Mouse (Mus musculus): ENCODE results near the gene Ptprn. TPM values are rescaled to one million over a fixed set of nuclear protein-coding genes. Genes with fewer than 3 reads are reported as not detected.

The Ptprn gene
- polyA plus RNA-seq, 1 experiment from 2014 or later, result 40.6 TPM

DNA sequence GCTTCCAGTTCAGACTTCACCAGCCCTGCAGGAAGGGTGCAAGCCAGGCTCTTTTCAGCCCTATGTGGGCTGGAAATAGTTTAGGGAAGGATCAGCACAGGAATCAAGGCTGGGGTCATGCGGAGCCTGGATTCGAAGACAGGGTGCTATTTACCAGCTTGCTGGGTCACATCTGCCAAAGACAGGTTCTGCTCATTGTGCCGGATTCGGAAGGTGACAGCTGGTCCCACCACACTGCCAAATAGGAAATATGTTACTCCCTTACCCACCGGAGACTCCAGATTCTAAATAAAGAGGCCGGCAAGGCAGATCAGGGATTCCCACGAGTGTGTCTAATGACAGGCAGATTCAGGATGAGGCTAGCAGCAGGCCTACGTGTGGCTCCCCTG is 9.7 kb downstream of the Ptprn start:
- peaks cover 5% of the 10 kb centered on the region for H3K4me1 ChIP-seq (ENCODE audit: control insufficient read depth, insufficient read depth, low read depth, low read length)
- H3K36me3 ChIP-seq (ENCODE audit: control insufficient read depth, insufficient read depth, low read length), result no peaks in the 10 kb centered on the region
- no peak overlapping the region for H3K27ac ChIP-seq (ENCODE audit: low read depth, low read length)
- ATAC-seq, result no peak
- H3K4me3 ChIP-seq (ENCODE audit: low read length), result no peak overlapping the region
- H3K9ac ChIP-seq (ENCODE audit: low read depth, low read length), result no peak overlapping the region; the same call in 1 of the 2 replicates
- WGBS, result 40% methylated on average over 8 of the region's 8 CpGs
- no peak overlapping the region for H3K4me2 ChIP-seq (ENCODE audit: low read length)
- H3K27me3 ChIP-seq (replicated peaks; ENCODE audit: control insufficient read depth, insufficient read depth, low read length), result no peaks in the 10 kb centered on the region
- no peaks in the 10 kb centered on the region for H3K9me3 ChIP-seq (ENCODE audit: control insufficient read depth, low read length)

DNA sequence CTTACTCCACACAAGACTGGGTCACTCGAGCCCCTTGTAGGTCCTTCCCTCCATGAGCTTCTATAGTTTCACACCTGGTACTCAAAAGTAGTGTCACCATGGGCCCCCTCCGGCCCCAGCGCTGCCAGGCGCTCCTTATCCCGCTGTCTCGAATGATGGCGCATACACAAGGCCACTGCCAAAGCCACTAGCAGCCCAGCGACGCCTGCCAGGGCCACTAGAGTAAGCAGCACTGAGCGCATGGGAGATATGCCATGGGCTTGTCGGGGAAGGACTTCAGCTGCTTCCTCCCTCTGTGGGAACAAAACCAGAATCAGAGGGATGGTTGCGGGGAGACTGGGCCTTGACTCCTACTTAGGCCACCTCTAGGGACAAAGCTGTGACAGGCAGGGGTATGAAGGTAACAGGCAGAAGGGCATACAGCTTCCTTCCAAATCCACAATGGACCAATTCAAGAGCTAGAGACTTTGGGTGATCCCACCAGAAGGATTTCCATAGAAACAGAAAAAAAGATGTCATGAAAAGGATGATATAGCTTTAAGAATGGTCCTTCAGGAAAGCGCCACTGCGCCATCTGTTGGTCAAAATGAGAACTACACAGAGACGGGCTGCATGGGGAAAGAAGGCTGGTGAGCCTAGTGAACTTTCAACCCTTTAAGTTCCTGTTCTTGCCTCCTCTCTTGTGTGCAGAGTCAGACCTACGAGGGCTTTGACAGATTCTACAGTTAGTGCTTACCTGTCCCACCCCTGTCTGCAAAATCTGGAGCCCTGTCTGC is 10.3 kb downstream of the Ptprn start:
- no peak for ATAC-seq
- no peak overlapping the region for H3K9ac ChIP-seq (ENCODE audit: low read depth, low read length)

DNA sequence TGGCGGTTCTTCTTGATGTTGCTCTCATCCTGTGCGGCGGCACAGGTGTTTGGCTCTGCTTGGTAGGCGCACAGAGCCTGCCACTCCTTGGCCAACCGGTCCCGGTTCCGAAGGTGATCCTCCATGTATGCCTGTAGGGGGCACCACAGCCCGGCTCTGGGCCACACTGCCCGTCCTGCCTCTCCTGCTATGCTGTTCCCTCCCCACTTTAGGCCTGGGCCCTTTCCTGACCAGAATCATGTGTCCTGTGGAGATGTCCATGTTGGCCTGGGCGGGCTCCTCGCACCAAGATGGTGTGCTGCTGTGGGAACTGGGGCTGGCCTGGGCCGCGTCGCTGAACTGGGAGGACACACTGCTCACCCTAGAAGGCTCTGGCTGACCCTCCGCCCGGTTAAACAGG is 11.3 kb downstream of the Ptprn start:
- no peaks in the 10 kb centered on the region for H3K9me3 ChIP-seq (ENCODE audit: control insufficient read depth, low read length)
- H3K4me2 ChIP-seq (ENCODE audit: low read length), result no peak overlapping the region
- no peak overlapping the region for H3K27ac ChIP-seq (ENCODE audit: low read depth, low read length)
- no peak for ATAC-seq
- no peaks in the 10 kb centered on the region for H3K36me3 ChIP-seq (ENCODE audit: control insufficient read depth, insufficient read depth, low read length)
- no peak overlapping the region for H3K4me3 ChIP-seq (ENCODE audit: low read length)
- 81% methylated on average over 16 of the region's 16 CpGs for WGBS
- no peak overlapping the region for H3K9ac ChIP-seq (ENCODE audit: low read depth, low read length)
- peaks cover 5% of the 10 kb centered on the region for H3K4me1 ChIP-seq (ENCODE audit: control insufficient read depth, insufficient read depth, low read depth, low read length)
- H3K27me3 ChIP-seq (replicated peaks; ENCODE audit: control insufficient read depth, insufficient read depth, low read length), result no peaks in the 10 kb centered on the region

More for the DNA sequence above, 10.3 kb downstream of the Ptprn start:
- Histone ChIP-seq H3K4me3 (ENCODE audit: low read length) (no peak overlapping the region), H3K36me3 (ENCODE audit: control insufficient read depth, insufficient read depth, low read length) (no peaks in the 10 kb centered on the region), H3K4me2 (ENCODE audit: low read length) (no peak overlapping the region), H3K4me1 (ENCODE audit: control insufficient read depth, insufficient read depth, low read depth, low read length) (peaks cover 5% of the 10 kb centered on the region), H3K9me3 (ENCODE audit: control insufficient read depth, low read length) (no peaks in the 10 kb centered on the region), H3K27ac (ENCODE audit: low read depth, low read length) (peak overlapping the region; percentile 29; the same call in 1 of the 2 replicates), H3K27me3 (replicated peaks; ENCODE audit: control insufficient read depth, insufficient read depth, low read length) (no peaks in the 10 kb centered on the region)
- 62% methylated on average over 16 of the region's 16 CpGs for WGBS

DNA sequence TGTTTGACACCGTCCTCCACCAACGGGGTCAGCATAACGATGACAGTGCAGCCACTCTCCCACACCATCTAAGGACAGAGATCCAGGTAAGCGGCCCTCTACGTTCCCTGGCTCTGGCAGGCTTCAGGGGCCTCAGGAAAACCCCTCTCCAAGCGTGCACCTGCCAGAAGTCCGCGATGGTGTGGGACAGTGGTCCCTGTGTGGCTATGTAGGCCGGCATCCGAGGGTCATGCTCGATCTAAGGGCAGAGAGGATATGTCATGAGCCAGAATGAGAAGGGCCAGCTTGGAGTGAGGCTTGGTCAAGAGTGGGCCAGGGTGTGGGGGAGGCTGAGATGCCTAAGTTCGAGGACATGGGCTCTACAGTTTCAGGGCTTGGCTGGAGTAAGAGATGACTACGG is 12.0 kb downstream of the Ptprn start:
- H3K36me3 ChIP-seq (ENCODE audit: control insufficient read depth, insufficient read depth, low read length), result no peaks in the 10 kb centered on the region
- peaks cover 5% of the 10 kb centered on the region for H3K4me1 ChIP-seq (ENCODE audit: control insufficient read depth, insufficient read depth, low read depth, low read length)
- no peak overlapping the region for H3K9ac ChIP-seq (ENCODE audit: low read depth, low read length)
- no peak overlapping the region for H3K27ac ChIP-seq (ENCODE audit: low read depth, low read length)
- H3K27me3 ChIP-seq (replicated peaks; ENCODE audit: control insufficient read depth, insufficient read depth, low read length), result no peaks in the 10 kb centered on the region
- H3K4me2 ChIP-seq (ENCODE audit: low read length), result no peak overlapping the region
- WGBS, result 72% methylated on average over 13 of the region's 13 CpGs
- no peak overlapping the region for H3K4me3 ChIP-seq (ENCODE audit: low read length)
- H3K9me3 ChIP-seq (ENCODE audit: control insufficient read depth, low read length), result no peaks in the 10 kb centered on the region
- no peak for ATAC-seq

DNA sequence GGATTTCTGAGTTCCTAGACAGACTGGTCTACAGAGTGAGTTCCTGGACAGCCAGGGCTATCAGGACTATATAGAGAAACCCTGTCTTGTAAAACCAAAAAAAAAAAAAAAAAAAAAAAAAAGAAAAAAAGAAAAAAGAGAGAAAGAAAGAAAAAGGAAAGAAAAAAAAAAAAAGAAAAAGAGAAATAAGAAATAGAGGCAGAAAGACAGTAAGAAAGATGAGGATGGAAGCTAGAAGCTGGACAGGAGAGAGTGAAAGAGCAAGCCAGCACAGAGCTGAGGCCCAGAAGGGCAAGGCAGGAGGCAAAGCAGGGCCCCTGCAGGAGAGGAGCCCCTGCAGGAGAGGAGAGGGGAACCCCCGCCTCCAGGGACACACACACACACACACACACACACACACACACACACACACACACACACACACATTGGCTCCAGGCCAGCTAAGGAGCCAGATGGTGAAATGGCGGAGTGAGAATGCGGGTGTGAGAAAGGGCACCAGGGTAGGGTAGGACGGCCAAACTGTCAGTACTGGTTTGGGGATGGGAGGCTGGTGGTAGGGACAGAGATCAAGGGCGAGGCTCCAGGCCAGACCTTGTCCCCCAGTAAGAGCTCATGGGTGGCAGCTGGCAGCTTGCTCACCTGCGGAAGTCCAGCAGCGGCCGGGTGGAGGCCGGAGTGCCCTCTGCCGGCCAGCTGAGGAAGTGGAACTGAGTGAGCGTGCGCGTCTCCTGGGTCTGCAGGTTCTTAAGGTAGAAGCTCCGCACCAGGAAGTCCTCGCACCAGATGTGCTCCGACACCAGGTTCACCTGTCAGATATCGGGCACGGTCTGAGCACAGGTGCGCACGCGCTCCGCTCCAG is 13.0 kb downstream of the Ptprn start:
- peak overlapping the region; percentile 48 for H3K4me2 ChIP-seq (ENCODE audit: low read length)
- H3K4me1 ChIP-seq (ENCODE audit: control insufficient read depth, insufficient read depth, low read depth, low read length), result peaks cover 5% of the 10 kb centered on the region
- no peak overlapping the region; the same call in 1 of the 2 replicates for H3K27ac ChIP-seq (ENCODE audit: low read depth, low read length)
- H3K9ac ChIP-seq (ENCODE audit: low read depth, low read length), result no peak overlapping the region
- 3% methylated on average over 22 of the region's 22 CpGs for WGBS
- H3K4me3 ChIP-seq (ENCODE audit: low read length), result peak overlapping the region; percentile 8; the same call in 1 of the 2 replicates
- peak; percentile 23 for ATAC-seq
- no peaks in the 10 kb centered on the region for H3K27me3 ChIP-seq (replicated peaks; ENCODE audit: control insufficient read depth, insufficient read depth, low read length)
- no peaks in the 10 kb centered on the region for H3K36me3 ChIP-seq (ENCODE audit: control insufficient read depth, insufficient read depth, low read length)
- no peaks in the 10 kb centered on the region for H3K9me3 ChIP-seq (ENCODE audit: control insufficient read depth, low read length)

DNA sequence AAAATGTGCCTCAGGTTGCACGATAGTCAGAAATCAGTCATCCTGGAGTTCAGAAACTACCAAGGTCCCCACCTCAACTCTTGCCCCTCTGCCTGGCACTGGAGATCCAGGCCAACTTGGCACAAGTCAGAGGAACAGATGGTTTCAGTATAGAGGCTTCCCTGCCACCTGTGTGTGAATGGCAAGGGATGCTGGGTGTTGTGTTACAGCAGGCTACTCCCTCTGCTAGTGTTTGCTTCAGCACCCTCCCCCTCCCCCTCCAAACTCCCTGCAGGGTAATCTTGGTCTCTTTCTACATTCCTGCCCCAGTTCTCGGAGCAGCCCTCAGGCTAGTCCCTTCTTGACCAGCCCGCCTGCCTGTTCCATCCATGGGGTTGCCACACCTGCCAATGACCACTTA is 13.8 kb downstream of the Ptprn start:
- Histone ChIP-seq H3K4me1 (ENCODE audit: control insufficient read depth, insufficient read depth, low read depth, low read length) (peaks cover 5% of the 10 kb centered on the region), H3K4me3 (ENCODE audit: low read length) (no peak overlapping the region), H3K27me3 (replicated peaks; ENCODE audit: control insufficient read depth, insufficient read depth, low read length) (no peaks in the 10 kb centered on the region), H3K4me2 (ENCODE audit: low read length) (no peak overlapping the region), H3K9ac (ENCODE audit: low read depth, low read length) (no peak overlapping the region), H3K27ac (ENCODE audit: low read depth, low read length) (no peak overlapping the region; the same call in 1 of the 2 replicates), H3K9me3 (ENCODE audit: control insufficient read depth, low read length) (no peaks in the 10 kb centered on the region), H3K36me3 (ENCODE audit: control insufficient read depth, insufficient read depth, low read length) (no peaks in the 10 kb centered on the region)
- WGBS, result 58% methylated on average over 3 of the region's 3 CpGs
- ATAC-seq, result no peak

DNA sequence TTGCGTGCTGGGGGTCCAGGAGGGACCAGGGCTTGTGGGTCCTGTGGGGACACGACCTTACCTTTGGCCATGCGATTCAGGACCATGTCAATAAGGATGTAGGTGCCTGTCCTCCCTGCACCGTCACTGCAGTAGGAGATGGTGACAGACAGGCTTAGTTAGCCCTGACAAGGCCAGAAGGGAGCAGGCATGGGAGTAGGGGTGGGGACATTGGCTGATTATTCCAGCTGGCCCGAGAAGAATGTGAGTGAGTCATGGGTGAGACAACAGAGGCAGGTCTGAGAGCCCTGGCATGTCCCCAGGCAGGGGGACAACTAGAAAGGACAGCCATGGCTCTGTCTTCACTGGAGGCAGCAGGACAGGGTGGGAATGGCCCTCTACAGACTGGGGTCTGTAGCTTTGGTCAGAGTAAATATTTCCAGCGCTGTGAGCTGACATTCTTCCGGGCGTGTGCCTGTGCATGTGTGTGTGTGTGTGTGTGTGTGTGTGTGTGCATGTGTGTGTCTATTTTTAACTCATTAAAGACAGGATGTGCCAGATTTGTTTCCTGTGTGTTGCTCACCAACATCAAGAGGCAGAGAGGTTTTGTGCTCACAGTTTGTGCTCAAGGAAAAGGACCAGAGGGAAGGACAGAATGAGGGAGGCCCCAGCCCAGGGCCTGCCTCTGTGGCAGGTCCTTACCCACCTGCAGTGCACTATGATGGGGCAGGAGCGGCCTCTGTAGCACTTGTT is 16.1 kb downstream of the Ptprn start:
- Histone ChIP-seq H3K4me2 (ENCODE audit: low read length) (no peak overlapping the region), H3K9me3 (ENCODE audit: control insufficient read depth, low read length) (no peaks in the 10 kb centered on the region), H3K27ac (ENCODE audit: low read depth, low read length) (no peak overlapping the region), H3K4me1 (ENCODE audit: control insufficient read depth, insufficient read depth, low read depth, low read length) (no peaks in the 10 kb centered on the region; the same call in none of the 2 replicates), H3K4me3 (ENCODE audit: low read length) (no peak overlapping the region), H3K36me3 (ENCODE audit: control insufficient read depth, insufficient read depth, low read length) (peaks cover 6% of the 10 kb centered on the region), H3K27me3 (replicated peaks; ENCODE audit: control insufficient read depth, insufficient read depth, low read length) (no peaks in the 10 kb centered on the region), H3K9ac (ENCODE audit: low read depth, low read length) (no peak overlapping the region)
- WGBS, result 53% methylated on average over 9 of the region's 9 CpGs
- no peak for ATAC-seq

DNA sequence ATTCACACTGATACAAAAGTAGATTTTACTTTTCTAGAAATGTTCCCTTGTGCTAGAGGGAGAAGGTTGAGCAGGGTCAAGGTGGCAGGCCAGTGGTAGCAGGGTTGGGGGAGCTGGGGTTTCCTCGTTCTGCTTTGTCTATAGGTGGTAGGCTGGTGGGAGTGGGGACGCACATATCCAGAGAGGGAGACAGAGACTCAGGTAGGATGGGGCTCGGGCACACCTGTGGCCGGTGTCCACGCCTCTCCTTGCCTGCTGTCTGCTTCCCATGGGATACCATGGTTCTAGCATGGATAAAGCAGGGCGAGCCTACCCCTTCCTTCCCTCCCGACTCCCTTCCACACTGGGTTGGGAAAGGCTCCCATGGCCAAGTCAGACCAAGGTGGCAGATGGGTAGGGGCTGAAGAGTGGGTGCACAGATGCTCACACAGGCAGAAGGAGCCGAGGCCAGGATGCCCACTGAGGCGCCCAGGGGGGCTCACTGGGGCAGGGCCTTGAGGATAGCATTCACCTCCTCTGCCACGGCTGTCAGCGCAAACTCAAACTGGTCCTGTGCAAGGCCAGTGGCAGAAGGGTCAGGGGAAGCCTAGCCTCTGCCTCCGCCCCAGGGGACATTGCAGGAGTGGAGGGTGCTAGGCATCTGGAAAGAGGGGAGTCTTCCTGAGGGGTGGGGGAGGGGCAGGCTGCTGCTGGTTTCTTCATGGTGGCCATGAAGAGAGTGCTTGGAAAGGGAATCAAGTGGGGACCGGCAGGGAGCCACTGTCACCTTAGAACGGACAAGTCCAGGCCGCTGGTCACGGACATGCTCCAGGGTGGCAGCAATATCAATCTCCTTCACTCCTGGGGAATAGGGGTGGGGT is 17.0 kb downstream of the Ptprn start:
- WGBS, result 80% methylated on average over 16 of the region's 16 CpGs
- no peaks in the 10 kb centered on the region for H3K9me3 ChIP-seq (ENCODE audit: control insufficient read depth, low read length)
- H3K27ac ChIP-seq (ENCODE audit: low read depth, low read length), result no peak overlapping the region
- H3K4me2 ChIP-seq (ENCODE audit: low read length), result no peak overlapping the region
- H3K36me3 ChIP-seq (ENCODE audit: control insufficient read depth, insufficient read depth, low read length), result peaks cover 6% of the 10 kb centered on the region
- peak overlapping the region; percentile 3; the same call in 1 of the 2 replicates for H3K9ac ChIP-seq (ENCODE audit: low read depth, low read length)
- no peak overlapping the region for H3K4me3 ChIP-seq (ENCODE audit: low read length)
- ATAC-seq, result no peak
- H3K4me1 ChIP-seq (ENCODE audit: control insufficient read depth, insufficient read depth, low read depth, low read length), result no peaks in the 10 kb centered on the region; the same call in none of the 2 replicates
- no peaks in the 10 kb centered on the region for H3K27me3 ChIP-seq (replicated peaks; ENCODE audit: control insufficient read depth, insufficient read depth, low read length)

All from hindbrain, embryonic 16.5 days (tissue).